Mouse (Mus musculus) cortical plate, adult 2 months (tissue): ENCODE measurements at regions not wholly inside any gene's neighbourhood (a gene's known extent, or its start where the extent isn't known, plus 50 kb on each side); places are given as distances from the start of the nearest gene placed in this dataset.

Source experiments
- H3K27ac ChIP-seq: fragments of 200-500 bp; 2 replicates; pipeline ENCODE4 v1.5.1; 2012; ENCODE audit warnings: low read length, control low read depth, inconsistent platforms; ENCODE audit not compliant: insufficient read depth
- H3K4me1 ChIP-seq: fragments of 200-500 bp; 2 replicates; pipeline ENCODE4 v1.6.1; 2011; ENCODE audit warnings: low read length; ENCODE audit not compliant: control insufficient read depth, insufficient read depth
- H3K4me3 ChIP-seq: fragments of 200-500 bp; 2 replicates; pipeline ENCODE4 v1.5.1; 2011; ENCODE audit warnings: mild to moderate bottlenecking, low read length, control low read depth; ENCODE audit not compliant: insufficient read depth
- CTCF ChIP-seq: fragments of 200-500 bp; IDR thresholded peaks from 2 replicates; pipeline ENCODE4 v1.5.1; 2011; ENCODE audit warnings: mild to moderate bottlenecking, control low read depth, low read length; ENCODE audit not compliant: insufficient read depth; ENCODE audit errors: extremely low read depth
- POLR2A ChIP-seq: fragments of 200-500 bp; IDR thresholded peaks from 2 replicates; pipeline ENCODE4 v1.6.1; 2011; ENCODE audit warnings: mild to moderate bottlenecking, low read length, control low read depth; ENCODE audit not compliant: insufficient read depth; ENCODE audit errors: extremely low read depth

DNA sequence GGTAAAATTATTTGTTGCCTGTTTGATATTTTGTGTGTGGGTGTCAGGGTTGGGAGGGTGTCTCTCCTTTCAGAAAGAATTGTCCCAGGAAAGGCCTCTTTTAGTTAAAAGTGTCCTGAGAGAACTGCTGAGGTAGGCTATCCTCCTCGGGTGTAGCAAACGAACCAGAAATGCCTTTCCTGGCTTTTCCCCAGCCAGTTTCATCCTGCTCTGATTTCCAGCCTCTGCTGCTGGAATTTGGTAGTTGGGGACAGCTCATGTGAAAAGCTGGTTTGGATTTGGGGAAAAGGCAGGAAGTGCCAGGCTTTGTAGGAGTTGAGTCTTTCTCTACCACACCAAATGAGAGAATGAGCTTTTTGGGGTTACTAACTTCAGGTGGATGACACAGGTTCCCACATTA is 164.0 kb upstream of the Prox1 start:
- TF ChIP-seq CTCF (no peak), POLR2A (no peak)
- Histone ChIP-seq H3K27ac (no peak overlapping the region), H3K4me3 (no peak overlapping the region), H3K4me1 (no peaks in the 10 kb centered on the region)

DNA sequence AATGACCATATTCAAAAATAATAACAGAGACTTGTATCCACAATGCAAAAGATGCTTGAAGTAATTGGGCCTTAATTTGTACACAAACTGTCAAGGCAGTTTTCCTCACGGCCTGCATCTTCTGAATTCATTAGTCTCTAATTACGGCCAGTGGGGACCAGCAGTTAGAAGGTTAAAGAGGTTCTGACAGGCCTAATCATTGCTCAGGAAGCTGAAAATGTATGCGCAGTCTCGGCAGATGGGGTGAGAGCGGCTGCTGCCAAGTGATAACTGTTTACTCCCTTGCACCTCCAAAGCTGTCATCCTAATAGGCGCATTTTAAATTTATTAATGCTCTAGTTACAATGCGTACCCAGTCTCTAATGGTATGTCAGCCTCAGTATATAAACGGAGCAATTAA is 163.5 kb upstream of the Prox1 start:
- Histone ChIP-seq H3K27ac (no peak overlapping the region), H3K4me3 (no peak overlapping the region), H3K4me1 (no peaks in the 10 kb centered on the region)
- TF ChIP-seq CTCF (no peak), POLR2A (no peak)

DNA sequence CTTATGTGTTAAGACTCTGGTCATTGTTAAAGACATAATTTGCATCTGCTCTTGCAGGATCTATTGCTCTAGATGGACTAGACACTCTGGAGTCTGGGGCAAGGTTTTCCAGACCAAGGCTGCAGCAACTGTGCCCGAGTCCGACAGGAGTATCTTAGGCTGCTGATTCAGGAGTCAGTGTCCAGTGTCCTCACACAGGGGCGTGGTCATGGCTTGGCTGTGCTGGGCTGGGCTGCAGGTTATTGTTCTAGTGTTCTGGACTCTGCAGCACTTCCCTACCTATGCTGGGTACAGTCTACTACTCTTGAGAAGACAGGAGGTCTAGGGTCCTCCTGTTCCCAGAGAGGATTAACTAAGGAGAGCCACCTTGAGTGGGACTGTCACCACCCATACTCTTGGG is 161.5 kb upstream of the Prox1 start:
- no peak for TF ChIP-seq CTCF
- no peak for TF ChIP-seq POLR2A
- Histone ChIP-seq H3K4me1 (no peaks in the 10 kb centered on the region), H3K4me3 (no peak overlapping the region), H3K27ac (no peak overlapping the region)

DNA sequence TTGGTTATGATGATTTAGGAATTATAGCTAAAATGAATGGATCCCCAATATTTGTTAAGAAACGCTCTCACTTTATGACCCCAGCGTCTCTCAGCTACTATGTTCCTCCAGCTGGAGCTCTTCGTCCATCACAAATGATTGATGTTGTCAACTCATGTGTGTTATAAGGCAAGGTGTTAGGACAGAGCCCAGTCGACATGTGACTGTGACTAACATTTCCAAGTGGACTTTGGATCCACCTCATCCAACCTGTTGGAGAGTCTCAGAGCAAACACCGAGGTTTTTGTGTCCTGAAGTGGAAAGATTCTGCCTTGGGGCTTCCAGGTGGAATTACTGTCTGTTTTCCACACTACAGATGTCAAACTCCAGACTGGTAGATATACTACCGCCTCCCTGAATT is 154.0 kb upstream of the Prox1 start:
- H3K27ac ChIP-seq: no peak overlapping the region
- TF ChIP-seq CTCF: no peak
- no peak for TF ChIP-seq POLR2A
- no peak overlapping the region for H3K4me3 ChIP-seq
- no peaks in the 10 kb centered on the region for H3K4me1 ChIP-seq

DNA sequence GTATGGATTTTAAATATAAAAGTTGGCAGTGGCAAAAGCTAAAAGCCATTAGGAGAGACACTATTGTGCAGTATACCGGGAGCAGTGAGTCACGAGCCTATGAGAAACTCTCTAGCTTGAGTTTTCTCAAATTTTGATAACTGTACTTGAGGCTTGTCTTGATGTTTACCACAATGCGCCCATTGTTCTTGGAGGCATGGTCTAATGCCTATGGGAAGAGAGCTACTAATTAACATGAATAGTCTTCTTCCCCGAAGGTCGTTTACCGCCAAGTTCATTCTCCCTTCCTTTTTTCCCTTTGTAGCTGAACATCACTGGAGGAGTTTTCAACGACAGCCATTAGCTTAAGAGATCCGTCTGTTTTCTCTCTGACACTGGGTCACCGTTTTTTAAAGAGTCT is 153.2 kb upstream of the Prox1 start:
- TF ChIP-seq CTCF (no peak), POLR2A (no peak)
- Histone ChIP-seq H3K4me3 (no peak overlapping the region), H3K27ac (no peak overlapping the region), H3K4me1 (no peaks in the 10 kb centered on the region)

DNA sequence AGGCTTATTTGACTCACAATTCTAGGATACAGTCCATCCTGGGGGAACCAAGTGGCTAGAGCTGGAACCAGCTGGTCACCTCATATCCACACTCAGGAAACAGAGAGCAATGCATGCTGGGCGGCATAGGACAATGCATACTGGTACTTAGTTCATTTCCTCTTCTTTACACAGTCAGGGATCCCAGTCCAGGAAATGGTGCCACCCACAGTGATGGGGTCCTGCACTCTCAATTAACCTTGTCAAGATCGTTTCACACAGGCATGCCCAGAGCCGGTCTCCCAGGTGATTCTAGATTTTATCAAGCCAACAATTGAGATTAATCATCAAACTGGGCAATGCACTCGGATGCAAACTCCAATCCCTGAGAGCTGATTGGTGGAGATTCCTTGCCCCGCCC is 145.7 kb upstream of the Prox1 start:
- TF ChIP-seq CTCF: no peak
- H3K4me3 ChIP-seq: no peak overlapping the region
- no peaks in the 10 kb centered on the region for H3K4me1 ChIP-seq
- H3K27ac ChIP-seq: no peak overlapping the region

DNA sequence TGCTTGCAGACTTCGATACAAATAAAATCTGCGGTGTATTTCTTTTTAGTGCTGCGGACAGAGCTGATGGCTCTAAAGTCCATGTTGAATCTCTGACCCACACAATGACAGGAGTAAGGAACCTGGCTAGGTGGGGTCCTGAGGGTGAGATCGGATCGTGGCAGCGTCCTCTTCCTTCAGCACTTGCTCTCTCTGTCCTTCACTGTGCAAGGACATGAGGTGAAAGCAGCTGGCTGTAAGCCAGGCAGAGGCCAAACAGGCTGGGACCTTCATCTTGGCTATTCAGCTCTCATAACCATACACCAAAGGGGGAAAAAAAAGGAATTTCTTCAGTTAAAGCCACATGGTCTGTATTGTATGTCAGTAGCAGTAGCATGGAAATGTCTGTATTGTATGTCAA is 139.3 kb upstream of the Prox1 start:
- no peak overlapping the region for H3K4me3 ChIP-seq

DNA sequence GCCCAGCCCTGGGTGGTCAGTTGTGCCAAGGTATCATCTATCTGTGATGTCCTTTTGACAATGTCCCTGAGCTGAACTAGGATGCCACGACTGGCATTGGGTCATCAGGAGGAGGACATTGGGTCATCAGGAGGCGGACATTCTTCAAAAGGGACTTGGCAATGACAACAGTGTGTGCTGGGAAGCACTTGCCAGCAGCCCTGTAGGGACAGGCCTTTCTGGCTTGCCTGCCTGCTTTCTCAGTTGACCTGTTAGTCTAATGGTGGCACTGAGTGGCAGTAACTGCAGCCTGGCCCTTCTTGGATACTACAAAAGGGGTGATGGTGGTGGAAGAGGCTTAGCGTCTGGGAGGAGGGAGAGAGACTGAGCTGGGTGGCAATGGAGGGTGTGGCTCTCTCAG is 137.2 kb upstream of the Prox1 start:
- Histone ChIP-seq H3K27ac (no peak overlapping the region), H3K4me3 (no peak overlapping the region), H3K4me1 (no peaks in the 10 kb centered on the region)
- TF ChIP-seq CTCF (no peak), POLR2A (no peak)

More for the DNA sequence above, 139.3 kb upstream of the Prox1 start:
- TF ChIP-seq POLR2A: no peak
- no peak for TF ChIP-seq CTCF
- no peak overlapping the region for H3K27ac ChIP-seq
- H3K4me1 ChIP-seq: no peaks in the 10 kb centered on the region

DNA sequence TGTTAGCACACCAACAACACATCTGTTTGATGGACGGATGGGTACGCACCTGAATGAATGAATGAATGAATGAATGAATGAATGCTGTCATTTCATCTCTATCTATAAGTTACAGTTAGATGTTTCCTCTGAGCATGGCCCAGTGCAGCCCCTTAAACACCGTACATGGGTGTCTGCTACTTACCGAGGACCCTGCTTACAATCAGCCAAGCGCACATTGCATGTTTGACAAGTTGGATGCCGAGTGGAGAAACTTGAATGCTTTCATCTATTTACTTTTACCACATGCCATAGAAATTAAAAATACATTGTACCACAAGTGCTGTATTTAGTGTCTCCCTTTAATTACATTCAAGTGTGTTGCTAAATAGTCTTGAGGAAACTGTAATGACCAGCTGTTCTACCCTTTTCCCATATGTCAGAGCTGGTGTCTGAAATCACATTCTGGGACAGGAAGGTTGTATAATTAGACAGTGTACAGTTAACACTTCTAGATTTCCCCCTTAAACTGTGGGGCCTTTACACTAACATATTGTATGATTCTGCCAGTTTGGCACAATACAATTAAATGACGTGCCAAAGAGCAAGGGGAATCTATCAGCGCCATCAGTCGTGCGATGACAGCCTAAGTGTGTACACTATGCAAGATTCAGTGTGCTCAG is 127.3 kb upstream of the Prox1 start:
- TF ChIP-seq CTCF: no peak
- no peak for TF ChIP-seq POLR2A
- no peak overlapping the region for H3K4me3 ChIP-seq
- H3K4me1 ChIP-seq: no peaks in the 10 kb centered on the region
- no peak overlapping the region for H3K27ac ChIP-seq

DNA sequence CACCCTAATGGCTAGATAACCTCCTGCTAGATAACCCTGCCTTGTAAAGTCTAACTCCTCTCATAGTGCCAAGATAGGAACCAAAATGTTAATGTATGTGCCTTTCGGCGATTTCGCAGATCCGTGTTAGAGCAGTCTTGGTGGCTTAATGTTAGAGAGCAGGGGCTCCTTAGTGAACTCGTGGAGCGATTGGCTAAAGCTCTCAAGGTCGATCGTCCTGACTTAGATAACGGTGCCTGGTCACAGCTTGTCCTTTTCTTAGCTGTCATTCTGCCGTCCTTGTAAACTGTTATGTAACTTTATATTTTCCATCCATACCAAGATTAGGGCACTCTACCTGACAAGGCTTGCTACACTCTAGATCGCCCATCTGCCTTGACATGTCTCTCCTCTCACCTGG is 119.5 kb upstream of the Prox1 start:
- no peak overlapping the region for H3K4me3 ChIP-seq
- TF ChIP-seq CTCF (no peak), POLR2A (no peak)
- no peak overlapping the region for H3K27ac ChIP-seq
- H3K4me1 ChIP-seq: no peaks in the 10 kb centered on the region

DNA sequence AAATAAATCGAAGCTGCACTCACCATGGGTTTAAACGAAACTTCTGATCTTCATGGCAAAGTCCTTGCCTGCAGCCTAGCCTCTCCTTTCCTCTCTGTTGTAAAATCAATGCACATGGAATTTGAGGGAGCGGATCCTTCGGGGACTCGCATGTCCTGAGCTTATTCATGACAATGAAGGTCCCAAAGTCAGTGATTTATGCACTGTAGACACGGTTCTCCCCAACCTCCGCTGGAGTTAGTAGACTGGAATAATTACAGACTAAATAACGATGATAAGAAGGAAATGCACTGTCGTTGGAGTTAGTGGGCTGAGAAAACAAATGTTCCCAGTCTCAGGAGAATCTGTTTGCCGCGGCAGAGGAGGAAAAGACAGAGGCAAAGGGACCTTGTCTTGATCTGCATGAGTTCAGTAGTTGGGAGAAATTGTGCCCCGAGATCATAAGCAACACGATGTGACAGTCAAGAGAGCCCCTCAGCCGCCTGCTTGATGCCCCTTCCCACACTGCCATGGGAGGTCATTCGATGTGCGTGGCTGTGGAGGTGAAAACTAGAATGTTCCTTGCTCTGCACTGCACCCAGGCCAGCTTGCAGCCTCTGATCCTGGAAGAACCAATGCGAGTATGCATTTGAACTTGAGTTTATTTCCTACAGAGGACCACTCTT is 116.1 kb upstream of the Prox1 start:
- H3K4me3 ChIP-seq: no peak overlapping the region
- no peak overlapping the region for H3K27ac ChIP-seq
- no peaks in the 10 kb centered on the region for H3K4me1 ChIP-seq
- TF ChIP-seq CTCF (no peak), POLR2A (no peak)
